Mouse (Mus musculus) heart, postnatal 0 days (tissue): ENCODE measurements around the gene Dnajc11.

Source experiments
- CTCF ChIP-seq: IDR thresholded peaks from 2 replicates; pipeline ENCODE4 v1.5.1; 2016; ENCODE audit warnings: antibody characterized with exemption, control low read depth, low read depth
- EP300 ChIP-seq: IDR thresholded peaks from 2 replicates; pipeline ENCODE4 v1.6.1; 2016; ENCODE audit warnings: antibody characterized with exemption, low read depth

GRCm38 (mm10) chr4:151902689-151903241 is 30.7 kb upstream of the Dnajc11 start:
- TF ChIP-seq CTCF (no peak), EP300 (peak; percentile 33; the same call in 1 of the 2 replicates)
